Mouse (Mus musculus): ENCODE measurements at regions not wholly inside any gene's neighbourhood (a gene's known extent, or its start where the extent isn't known, plus 50 kb on each side); places are given as distances from the start of the nearest gene placed in this dataset.

- no peak for TF ChIP-seq GATA1 (IDR thresholded peaks at IDR 0.05; ENCODE audit: low read length)
Observed at GRCm38 (mm10) chr10:98744662-98745061, 169.5 kb upstream of the Atp2b1 start.

DNA sequence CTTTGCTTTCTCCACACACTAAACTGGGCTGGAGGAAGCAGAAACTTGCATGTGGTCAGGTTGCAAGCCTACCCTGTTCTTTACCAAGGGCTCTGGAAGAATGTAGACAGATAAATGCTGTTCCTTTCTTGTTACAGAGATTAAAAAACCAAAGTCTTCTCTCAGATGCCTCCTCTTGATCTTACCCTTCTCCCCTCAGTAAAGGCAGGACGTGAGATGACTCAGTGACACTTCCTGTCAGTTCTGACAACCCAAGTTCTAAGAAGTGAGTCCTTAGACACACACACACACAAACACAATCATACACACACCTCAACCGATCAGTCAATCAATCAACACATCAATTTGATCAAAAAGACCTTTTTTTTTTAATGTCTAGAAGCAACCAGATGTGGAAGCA lies 168.8 kb upstream of the Atp2b1 start:
- TF ChIP-seq GATA1 (IDR thresholded peaks at IDR 0.05; ENCODE audit: low read length), result no peak

GRCm38 (mm10) chr10:98745861-98746260 lies 168.3 kb upstream of the Atp2b1 start:
- TF ChIP-seq GATA1 (IDR thresholded peaks at IDR 0.05; ENCODE audit: low read length), result no peak

GRCm38 (mm10) chr10:98748856-98749583 lies 165.2 kb upstream of the Atp2b1 start:
- TF ChIP-seq GATA1 (IDR thresholded peaks at IDR 0.05; ENCODE audit: low read length), result no peak

DNA sequence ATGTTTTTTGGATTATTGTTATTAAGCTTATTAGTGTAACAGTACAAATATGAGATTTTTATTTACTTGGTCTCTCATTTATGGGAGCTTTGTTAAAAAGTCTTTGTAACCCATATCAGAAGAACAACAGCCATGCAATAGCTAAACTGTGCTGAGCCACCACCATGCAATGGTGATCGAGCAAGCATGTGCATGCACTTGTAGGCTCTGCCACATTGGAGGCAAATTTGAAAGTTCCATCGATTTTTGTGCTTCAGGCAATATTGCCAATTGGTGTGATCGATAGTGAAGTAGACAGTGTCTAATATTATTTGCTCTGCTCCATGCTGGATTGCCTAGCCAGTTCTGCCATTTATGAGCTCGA lies 164.6 kb upstream of the Atp2b1 start:
- TF ChIP-seq GATA1 (IDR thresholded peaks at IDR 0.05; ENCODE audit: low read length), result no peak

- no peak for TF ChIP-seq GATA1 (IDR thresholded peaks at IDR 0.05; ENCODE audit: low read length)
Observed at GRCm38 (mm10) chr10:98751376-98752058, 162.7 kb upstream of the Atp2b1 start.

DNA sequence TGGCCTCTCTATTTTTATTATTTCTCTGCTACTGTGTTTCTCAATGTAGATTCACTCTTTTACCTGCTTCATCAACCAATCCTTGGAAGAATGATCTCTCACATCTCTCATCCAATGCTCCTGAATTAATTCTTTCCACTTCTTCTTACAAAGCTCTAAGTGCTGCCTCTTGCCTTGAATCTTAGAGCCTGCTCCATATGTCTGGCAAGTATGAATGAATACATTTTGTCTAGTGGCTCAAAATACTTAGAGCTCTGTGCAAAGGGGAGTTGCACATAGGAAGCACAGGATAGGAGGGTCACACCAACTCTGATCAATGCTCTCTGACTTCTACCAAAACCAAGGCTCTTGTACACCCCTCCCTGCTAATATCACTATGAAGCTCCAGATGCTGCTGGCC lies 153.1 kb upstream of the Atp2b1 start:
- no peak for TF ChIP-seq GATA1 (IDR thresholded peaks at IDR 0.05; ENCODE audit: low read length)

GRCm38 (mm10) chr10:98765786-98766419 lies 148.3 kb upstream of the Atp2b1 start:
- TF ChIP-seq GATA1 (IDR thresholded peaks at IDR 0.05; ENCODE audit: low read length), result no peak

DNA sequence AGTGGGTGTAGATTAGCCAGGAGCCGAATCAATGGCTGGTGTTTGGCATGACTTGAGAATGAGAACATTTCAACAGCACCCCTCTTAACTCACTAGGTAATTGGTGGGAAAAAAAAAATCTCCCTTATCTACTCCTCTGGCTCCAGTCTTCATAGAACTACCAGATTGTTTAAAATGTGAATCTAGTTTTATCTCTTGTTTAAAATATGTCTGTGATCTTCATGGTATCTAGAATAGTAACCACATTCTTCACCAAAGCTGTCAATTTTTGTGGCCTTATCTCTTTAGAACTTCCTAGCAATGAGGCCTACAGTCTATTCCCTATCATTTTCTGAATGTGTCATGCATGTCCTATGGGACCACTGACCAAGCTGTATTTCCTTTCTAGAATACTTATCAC lies 134.4 kb upstream of the Atp2b1 start:
- peak; percentile 53 for TF ChIP-seq GATA1 (IDR thresholded peaks at IDR 0.05; ENCODE audit: low read length)

GRCm38 (mm10) chr10:98780938-98781337 lies 133.3 kb upstream of the Atp2b1 start:
- TF ChIP-seq GATA1 (IDR thresholded peaks at IDR 0.05; ENCODE audit: low read length), result no peak

DNA sequence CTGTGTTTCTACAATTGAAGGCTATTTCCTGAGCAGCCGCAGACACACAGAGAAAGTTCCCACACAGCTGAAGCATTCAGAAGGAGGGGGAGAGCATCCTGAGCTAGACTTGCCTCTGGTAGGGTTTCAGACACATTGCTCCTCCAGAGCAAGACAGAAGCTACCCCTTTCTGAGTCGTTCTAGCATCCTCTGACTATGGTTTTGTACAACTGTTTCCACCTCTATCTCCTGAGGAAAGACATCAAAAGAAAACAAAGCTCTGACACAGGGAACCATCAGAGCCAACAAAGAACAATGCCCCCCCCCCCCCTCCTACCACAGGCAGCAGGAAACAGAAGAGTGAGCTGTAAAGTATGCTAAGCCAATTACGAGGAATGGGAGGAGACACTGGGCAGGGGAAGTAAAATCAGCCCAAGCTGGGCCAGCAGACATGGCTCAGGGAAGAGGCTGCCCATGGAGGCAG lies 132.3 kb upstream of the Atp2b1 start:
- TF ChIP-seq GATA1 (IDR thresholded peaks at IDR 0.05; ENCODE audit: low read length), result no peak

DNA sequence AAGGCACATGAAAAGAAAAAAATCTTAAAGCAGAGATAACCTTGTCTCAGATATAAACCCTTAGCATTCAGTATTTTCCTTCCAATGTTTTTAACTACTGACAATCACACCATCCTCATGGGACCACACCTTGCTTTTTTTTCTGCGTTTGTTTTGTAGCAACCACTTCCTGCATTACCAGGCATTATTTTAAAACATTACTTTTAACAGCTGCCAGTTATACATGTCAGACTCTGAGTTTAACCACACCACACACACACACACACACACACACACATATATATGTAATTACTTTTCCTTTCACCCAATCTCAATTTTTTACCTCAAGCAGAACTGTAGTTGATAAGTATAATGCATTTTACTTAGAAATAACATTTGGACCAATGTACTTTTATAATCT lies 128.8 kb upstream of the Atp2b1 start:
- no peak for TF ChIP-seq GATA1 (IDR thresholded peaks at IDR 0.05; ENCODE audit: low read length)

- TF ChIP-seq GATA1 (IDR thresholded peaks at IDR 0.05; ENCODE audit: low read length), result no peak
Observed at GRCm38 (mm10) chr10:98786089-98786488, 128.1 kb upstream of the Atp2b1 start.

- TF ChIP-seq GATA1 (IDR thresholded peaks at IDR 0.05; ENCODE audit: low read length), result no peak
Observed at GRCm38 (mm10) chr10:98789763-98790162, 124.4 kb upstream of the Atp2b1 start.

- no peak for TF ChIP-seq GATA1 (IDR thresholded peaks at IDR 0.05; ENCODE audit: low read length)
Observed at GRCm38 (mm10) chr10:98790456-98790855, 123.8 kb upstream of the Atp2b1 start.

DNA sequence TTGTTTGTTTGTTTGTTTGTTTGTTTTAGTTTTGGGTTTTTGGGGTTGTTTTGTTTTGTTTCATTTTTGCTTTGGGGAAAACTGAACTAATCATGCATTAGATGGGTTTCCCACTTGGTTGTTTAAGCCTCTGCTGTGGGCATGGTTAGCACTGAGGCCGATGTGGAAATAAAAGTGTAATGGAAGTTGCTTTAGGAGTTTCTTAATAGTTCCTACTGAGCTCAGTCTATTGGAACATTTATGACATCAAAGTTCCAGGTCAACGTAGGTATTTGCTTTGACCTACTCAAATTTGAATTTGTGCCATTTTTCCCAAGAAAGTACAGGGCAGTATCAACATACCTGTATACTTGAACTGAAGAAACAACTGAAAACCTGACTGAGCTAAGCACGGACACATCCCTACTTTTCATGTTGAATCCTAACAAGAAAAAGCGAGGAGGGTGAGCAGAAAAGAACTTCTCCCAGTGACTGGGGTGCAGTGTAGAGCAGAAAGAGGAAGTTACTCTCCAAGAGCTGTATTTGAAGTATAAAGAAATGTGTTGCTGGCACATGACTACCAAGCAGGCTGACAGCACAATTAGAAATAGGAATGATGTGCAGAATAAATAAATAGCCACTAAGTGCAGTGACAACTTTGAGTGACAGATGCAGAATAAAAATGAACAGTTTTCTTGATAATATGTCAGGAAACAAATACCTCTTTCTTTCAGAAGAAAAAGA lies 122.0 kb upstream of the Atp2b1 start:
- no peak for TF ChIP-seq GATA1 (IDR thresholded peaks at IDR 0.05; ENCODE audit: low read length)
